Mouse (Mus musculus) lung, embryonic 16.5 days (tissue): ENCODE measurements around the gene Vmn2r10. TPM values are rescaled to one million over a fixed set of nuclear protein-coding genes. Genes with fewer than 3 reads are reported as not detected.
"Not testable (repeated sequence)": the region's sequence is repeated elsewhere in the genome, so short reads cannot be mapped to it uniquely, and the experiment has no call there.

Experiments used
- ATAC-seq: fragments of 200-750 bp; cut with Nextera tagmentation; 2 replicates; pipeline ENCODE4 v1.8.0; 2017; ENCODE audit warnings: low read depth, mild to moderate bottlenecking, moderate library complexity
- H3K27ac ChIP-seq: fragments of 300-500 bp; sonication (generic); 2 replicates; pipeline ENCODE4 v1.5.1; 2014; ENCODE audit warnings: mild to moderate bottlenecking, control low read depth, low read length
- H3K27me3 ChIP-seq: fragments of 300-500 bp; sonication (generic); 2 replicates; pipeline ENCODE4 v1.6.1; 2014; ENCODE audit warnings: low read depth, low read length, mixed read lengths; ENCODE audit not compliant: control insufficient read depth, insufficient read depth
- H3K36me3 ChIP-seq: fragments of 300-500 bp; sonication (generic); 2 replicates; pipeline ENCODE4 v1.6.1; 2014; ENCODE audit warnings: low read length; ENCODE audit not compliant: control insufficient read depth, insufficient read depth
- H3K4me1 ChIP-seq: fragments of 300-500 bp; sonication (generic); replicated peaks from 2 replicates; pipeline ENCODE4 v1.6.1; 2014; ENCODE audit warnings: low read length, mixed read lengths; ENCODE audit not compliant: control insufficient read depth, insufficient read depth
- H3K4me2 ChIP-seq: fragments of 300-500 bp; sonication (generic); 2 replicates; pipeline ENCODE4 v1.6.1; 2014; ENCODE audit warnings: low read depth, low read length, control low read depth
- H3K4me3 ChIP-seq: fragments of 300-500 bp; sonication (generic); 2 replicates; pipeline ENCODE4 v1.5.1; 2014; ENCODE audit warnings: mild to moderate bottlenecking, low read length, control low read depth
- H3K9ac ChIP-seq: fragments of 300-500 bp; sonication (generic); 2 replicates; pipeline ENCODE4 v1.6.1; 2014; ENCODE audit warnings: low read length, control low read depth
- H3K9me3 ChIP-seq: fragments of 300-500 bp; sonication (generic); 2 replicates; pipeline ENCODE4 v1.6.1; 2016; ENCODE audit warnings: low read length; ENCODE audit not compliant: control insufficient read depth
- WGBS: fragments of 180-500 bp; shearing (Covaris S2); extraction: QIAGEN DNeasy Blood & Tissue Kit; methylation state at CpG from one replicate; pipeline ENCODE4 v1.1.7; 2014; 5-methylcytosine and 5-hydroxymethylcytosine counted together
- polyA plus RNA-seq: library from polyadenylated mRNA; unstranded; fragments of >200 nt; fragmentation: Nextera tagmentation; extraction: Ambion mirVana; gene quantifications from 2 replicates; pipeline ENCODE4 v1.2.1, GENCODE M21; 2015

The Vmn2r10 gene
- not detected in 2 replicates for polyA plus RNA-seq

DNA sequence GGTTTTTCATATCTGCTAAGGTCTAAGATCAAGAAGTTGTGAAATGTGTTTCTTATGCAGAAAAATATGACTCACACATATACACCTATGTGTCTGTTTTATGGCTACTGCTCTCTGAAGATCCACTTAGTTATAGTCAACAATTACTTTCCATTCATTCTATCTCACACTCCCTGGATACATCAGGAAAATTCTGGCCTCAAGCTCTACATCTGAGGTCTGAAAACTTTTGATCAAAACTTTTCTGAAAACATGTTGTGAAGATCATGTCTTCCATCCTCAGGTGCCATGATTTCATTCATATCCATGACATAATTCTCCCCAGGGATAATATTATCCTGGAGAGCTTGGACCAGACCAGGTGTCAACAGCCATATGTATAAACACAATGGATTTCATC is at the start of gene Vmn2r10:
Gene Vmn2r10, minus strand, starts transcription at position 101 of the 400 bp plus-strand sequence.
- H3K4me2 ChIP-seq, H3K4me3 ChIP-seq, H3K4me1 ChIP-seq, H3K9ac ChIP-seq, ATAC-seq, H3K9me3 ChIP-seq, H3K27ac ChIP-seq, H3K36me3 ChIP-seq, H3K27me3 ChIP-seq: not testable (repeated sequence)

DNA sequence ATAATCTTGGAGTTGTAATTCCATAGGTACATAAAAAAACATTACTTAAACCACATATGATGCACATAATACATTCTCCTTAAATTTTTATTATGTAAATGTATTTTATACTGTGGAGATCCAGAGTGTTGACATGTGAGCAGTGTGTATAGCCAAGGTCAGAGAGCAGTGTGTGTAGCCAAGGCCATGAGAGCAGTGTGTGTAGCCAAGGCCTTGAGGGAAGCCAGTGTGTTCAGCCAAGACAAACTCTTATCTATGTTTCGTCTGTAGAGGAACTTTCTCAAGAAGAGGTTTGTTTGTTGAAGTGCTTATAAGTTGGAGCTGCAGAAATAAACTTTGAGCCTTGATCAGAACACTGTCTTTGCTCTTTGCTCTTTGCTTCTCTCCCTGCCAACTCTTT is 49.0 kb upstream of the Vmn2r10 start:
- Histone ChIP-seq H3K9ac (no peak overlapping the region), H3K9me3 (no peaks in the 10 kb centered on the region), H3K27me3 (no peaks in the 10 kb centered on the region), H3K36me3 (no peaks in the 10 kb centered on the region), H3K4me1 (no peaks in the 10 kb centered on the region), H3K4me2 (no peak overlapping the region), H3K4me3 (no peak overlapping the region), H3K27ac (no peak overlapping the region)
- ATAC-seq, result no peak
- 39% methylated on average over 1 of the region's 1 CpGs for WGBS

DNA sequence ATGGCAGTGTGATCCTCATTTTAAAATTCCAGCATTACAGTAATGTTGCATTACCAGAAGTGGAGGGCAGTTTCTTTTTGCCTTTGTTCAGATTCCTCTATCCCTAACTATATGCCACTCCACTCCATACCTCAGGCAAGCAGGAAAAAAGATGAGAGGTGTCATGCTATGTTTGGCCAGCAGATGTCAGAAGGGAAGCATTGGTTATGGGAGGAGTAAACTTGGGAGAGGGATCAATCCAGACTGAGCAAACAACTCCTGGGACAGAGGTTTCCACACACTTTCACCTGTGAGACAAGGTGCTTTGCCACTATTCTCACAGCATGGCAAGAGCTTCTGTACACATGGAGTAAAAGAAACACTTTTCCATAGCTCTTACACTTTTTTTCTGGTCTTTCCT is 26.3 kb upstream of the Vmn2r10 start:
- Histone ChIP-seq H3K27me3 (no peaks in the 10 kb centered on the region), H3K4me3 (no peak overlapping the region), H3K9ac (no peak overlapping the region), H3K9me3 (no peaks in the 10 kb centered on the region), H3K27ac (no peak overlapping the region), H3K36me3 (no peaks in the 10 kb centered on the region), H3K4me2 (no peak overlapping the region), H3K4me1 (no peaks in the 10 kb centered on the region)
- no peak for ATAC-seq

DNA sequence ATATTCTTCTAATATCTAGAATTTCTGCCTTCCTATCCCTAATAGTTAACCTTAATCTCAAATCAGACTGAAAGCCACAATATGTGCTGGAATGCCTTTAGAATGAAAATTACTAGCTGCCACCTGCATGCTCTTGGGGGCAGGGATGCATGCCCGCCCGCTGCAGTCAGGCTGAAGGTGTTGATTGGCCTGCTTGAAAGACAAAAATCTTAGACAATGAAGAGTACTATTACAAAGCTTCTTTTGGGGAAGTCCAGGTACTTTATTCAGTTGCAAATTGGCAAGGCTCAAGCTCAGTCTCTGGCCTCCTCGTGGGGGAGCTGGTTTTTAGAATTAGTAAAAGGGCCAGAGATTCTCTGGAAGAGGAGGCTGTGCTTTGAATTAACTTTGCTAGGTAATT is 17.4 kb downstream of the Vmn2r10 start:
- Histone ChIP-seq H3K9me3 (peaks cover 6% of the 10 kb centered on the region), H3K27ac (no peak overlapping the region)
- 68% methylated on average over 3 of the region's 3 CpGs for WGBS

More for the DNA sequence above, 17.4 kb downstream of the Vmn2r10 start:
- no peak overlapping the region for H3K4me2 ChIP-seq
- no peak overlapping the region for H3K4me3 ChIP-seq
- H3K4me1 ChIP-seq, result no peaks in the 10 kb centered on the region
- H3K27me3 ChIP-seq, result no peaks in the 10 kb centered on the region
- no peak overlapping the region for H3K9ac ChIP-seq
- H3K36me3 ChIP-seq, result no peaks in the 10 kb centered on the region
- ATAC-seq, result no peak

Other genes with a start within 250 kb of the Vmn2r10 start
- not detected in 2 replicates for gene Rnf212, start 231.5 kb downstream of the Vmn2r10 start, polyA plus RNA-seq
- not detected in 2 replicates for gene Tmed11, start 211.2 kb downstream of the Vmn2r10 start, polyA plus RNA-seq
- gene Vmn2r8, start 197.7 kb downstream of the Vmn2r10 start, polyA plus RNA-seq, result not detected in 2 replicates
- not detected in 2 replicates for gene Vmn2r9, start 153.9 kb downstream of the Vmn2r10 start, polyA plus RNA-seq
- not detected in 2 replicates for gene Vmn2r11, start 53.0 kb upstream of the Vmn2r10 start, polyA plus RNA-seq
- gene Vmn2r12, start 91.4 kb upstream of the Vmn2r10 start, polyA plus RNA-seq, result not detected in 2 replicates
- not detected in 2 replicates for gene Vmn2r13, start 185.7 kb upstream of the Vmn2r10 start, polyA plus RNA-seq
- not detected in 2 replicates for gene Vmn2r14, start 218.2 kb upstream of the Vmn2r10 start, polyA plus RNA-seq